ENCODE assay signal across 9 mouse cellular contexts in the genomic region with DNA sequence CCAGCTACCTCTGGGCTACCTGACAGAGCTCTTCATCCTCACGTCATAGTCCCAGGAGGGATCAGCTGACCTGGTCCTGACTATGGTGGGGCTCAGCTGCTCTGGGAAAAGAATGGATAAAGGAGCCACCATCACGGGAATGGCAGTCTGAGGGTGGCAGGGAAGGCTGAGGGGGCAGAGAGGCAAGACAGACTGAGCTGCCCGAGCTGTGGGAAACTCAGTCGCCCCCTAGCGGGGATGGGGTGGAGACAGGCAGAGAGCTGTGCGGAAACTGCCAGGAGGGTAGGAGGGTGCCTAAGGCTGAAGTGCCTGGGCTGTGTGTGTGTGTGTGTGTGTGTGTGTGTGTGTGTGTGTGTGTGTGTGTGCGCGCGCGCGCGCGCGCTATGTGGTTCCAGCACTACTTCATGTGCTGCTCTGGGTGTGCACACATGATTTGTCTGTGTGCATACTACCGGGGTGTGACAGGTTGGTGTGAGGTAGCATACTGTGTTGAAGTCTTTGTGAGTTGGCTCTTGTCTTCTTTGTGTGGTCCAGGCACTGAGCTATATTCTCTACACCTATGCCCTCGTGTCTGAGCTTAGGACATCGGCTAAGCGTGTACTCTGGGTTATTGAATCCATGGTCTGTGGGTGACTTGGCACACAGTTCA. TPM values are rescaled to one million over a fixed set of nuclear protein-coding genes. Genes with fewer than 3 reads are reported as not detected.
DNase-seq lines count a peak whose midpoint lies in the region; ATAC-seq and TF ChIP-seq lines count a peak whose summit lies in the region.
"Had no signal": no experiment of that assay in that cellular context is flagged by ENCODE, and none has a peak within 500 bp of the region (broad histone marks: within the 10 kb centered on the region; RNA-seq: fewer than 3 reads in every experiment).

No protein-coding gene starts in this region.

- no peak overlapping the region for H3K9ac ChIP-seq in liver, embryonic 12.5 days
- no peak overlapping the region for H3K9ac ChIP-seq in forebrain, embryonic 14.5 days (ENCODE audit: low read length)
- no peak overlapping the region for H3K9ac ChIP-seq in intestine, postnatal 0 days (ENCODE audit: low read depth, low read length)
- H3K9ac ChIP-seq in liver, embryonic 11.5 days (ENCODE audit: low read depth, low read length): no peak overlapping the region
- no peak overlapping the region for H3K9ac ChIP-seq in neural tube, embryonic 12.5 days

- H3K27ac ChIP-seq in liver, embryonic 12.5 days: no peak overlapping the region
- H3K27ac ChIP-seq in forebrain, embryonic 14.5 days (ENCODE audit: low read depth, low read length): peak overlapping the region; percentile 70
- H3K27ac ChIP-seq in intestine, postnatal 0 days (ENCODE audit: low read depth, low read length): no peak overlapping the region
- no peak overlapping the region for H3K27ac ChIP-seq in liver, embryonic 11.5 days (ENCODE audit: low read depth, low read length)
- H3K27ac ChIP-seq in neural tube, embryonic 12.5 days: no peak overlapping the region
- H3K27ac ChIP-seq in thymus, adult 2 months (ENCODE audit: control insufficient read depth, insufficient read depth, low read length): no peak overlapping the region
- H3K27ac ChIP-seq: macrophage had no signal

- no peak for ATAC-seq in liver, embryonic 12.5 days
- peak; percentile 70 for ATAC-seq in forebrain, embryonic 14.5 days
- ATAC-seq in intestine, postnatal 0 days: no peak
- no peak for ATAC-seq in liver, embryonic 11.5 days (replicated peaks; ENCODE audit: low FRiP score)
- ATAC-seq in neural tube, embryonic 12.5 days (ENCODE audit: low FRiP score, low read depth): peak; percentile 73

- H3K36me3 ChIP-seq in liver, embryonic 12.5 days: no peaks in the 10 kb centered on the region
- H3K36me3 ChIP-seq in forebrain, embryonic 14.5 days (ENCODE audit: control insufficient read depth, insufficient read depth, low read length): 0 out of 2 replicates have a peak, but pooled peaks cover 4% of the 10 kb centered on the region
- no peaks in the 10 kb centered on the region for H3K36me3 ChIP-seq in intestine, postnatal 0 days (ENCODE audit: control insufficient read depth, insufficient read depth)
- no peaks in the 10 kb centered on the region for H3K36me3 ChIP-seq in liver, embryonic 11.5 days (ENCODE audit: control insufficient read depth, insufficient read depth, low read length)
- no peaks in the 10 kb centered on the region for H3K36me3 ChIP-seq in neural tube, embryonic 12.5 days
- H3K36me3 ChIP-seq in thymus, adult 2 months (ENCODE audit: control insufficient read depth, insufficient read depth, low read length): no peaks in the 10 kb centered on the region

- no peak overlapping the region for H3K4me3 ChIP-seq in liver, embryonic 12.5 days
- no peak overlapping the region for H3K4me3 ChIP-seq in forebrain, embryonic 14.5 days (ENCODE audit: low read depth, low read length)
- no peak overlapping the region for H3K4me3 ChIP-seq in intestine, postnatal 0 days (ENCODE audit: low read depth, low read length)
- H3K4me3 ChIP-seq in liver, embryonic 11.5 days (ENCODE audit: low read depth, low read length): no peak overlapping the region
- no peak overlapping the region for H3K4me3 ChIP-seq in neural tube, embryonic 12.5 days
- no peak overlapping the region for H3K4me3 ChIP-seq in thymus, adult 2 months (ENCODE audit: control insufficient read depth, insufficient read depth, low read length)

- 40% methylated on average over 14 of the region's 18 CpGs for WGBS in liver, embryonic 12.5 days (ENCODE audit: insufficient replicate concordance)
- 56% methylated on average over 16 of the region's 18 CpGs for WGBS in forebrain, embryonic 14.5 days
- 60% methylated on average over 18 of the region's 18 CpGs for WGBS in intestine, postnatal 0 days
- WGBS in liver, embryonic 11.5 days: 50% methylated on average over 18 of the region's 18 CpGs
- 48% methylated on average over 18 of the region's 18 CpGs for WGBS in neural tube, embryonic 12.5 days
- 54% methylated on average over 18 of the region's 18 CpGs for WGBS in thymus, adult 2 months

- peaks cover 4% of the 10 kb centered on the region; the same call in 1 of the 2 replicates for H3K27me3 ChIP-seq in liver, embryonic 12.5 days (replicated peaks)
- no peaks in the 10 kb centered on the region for H3K27me3 ChIP-seq in forebrain, embryonic 14.5 days (replicated peaks; ENCODE audit: control insufficient read depth, insufficient read depth, low read length)
- no peaks in the 10 kb centered on the region for H3K27me3 ChIP-seq in intestine, postnatal 0 days (replicated peaks; ENCODE audit: control insufficient read depth, insufficient read depth, low read length)
- H3K27me3 ChIP-seq in liver, embryonic 11.5 days (replicated peaks; ENCODE audit: control insufficient read depth, insufficient read depth, low read length): no peaks in the 10 kb centered on the region
- no peaks in the 10 kb centered on the region for H3K27me3 ChIP-seq in neural tube, embryonic 12.5 days (replicated peaks)
- H3K27me3 ChIP-seq in thymus, adult 2 months (ENCODE audit: control insufficient read depth, insufficient read depth, low read length): no peaks in the 10 kb centered on the region

- TF ChIP-seq CTCF in intestine, postnatal 0 days (IDR thresholded peaks at IDR 0.05; ENCODE audit: low read depth): peak; percentile 71
- TF ChIP-seq CTCF in thymus, adult 2 months (IDR thresholded peaks at IDR 0.05; ENCODE audit: borderline replicate concordance, control insufficient read depth, extremely low read depth, insufficient read depth, low read length, poor library complexity): peak; percentile 86

- no peaks in the 10 kb centered on the region for H3K9me3 ChIP-seq in liver, embryonic 12.5 days (replicated peaks)
- no peaks in the 10 kb centered on the region for H3K9me3 ChIP-seq in forebrain, embryonic 14.5 days (replicated peaks; ENCODE audit: control insufficient read depth, low read length)
- no peaks in the 10 kb centered on the region for H3K9me3 ChIP-seq in intestine, postnatal 0 days (ENCODE audit: control insufficient read depth)
- no peaks in the 10 kb centered on the region for H3K9me3 ChIP-seq in liver, embryonic 11.5 days (ENCODE audit: control insufficient read depth, low read length)
- no peaks in the 10 kb centered on the region for H3K9me3 ChIP-seq in neural tube, embryonic 12.5 days

- no peaks in the 10 kb centered on the region for H3K4me1 ChIP-seq in liver, embryonic 12.5 days
- H3K4me1 ChIP-seq in forebrain, embryonic 14.5 days (ENCODE audit: control insufficient read depth, insufficient read depth, low read length): peaks cover 16% of the 10 kb centered on the region
- H3K4me1 ChIP-seq in intestine, postnatal 0 days (replicated peaks; ENCODE audit: control insufficient read depth, insufficient read depth, low read length): no peaks in the 10 kb centered on the region
- no peaks in the 10 kb centered on the region for H3K4me1 ChIP-seq in liver, embryonic 11.5 days (replicated peaks; ENCODE audit: control insufficient read depth, insufficient read depth, low read length)
- peaks cover 27% of the 10 kb centered on the region for H3K4me1 ChIP-seq in neural tube, embryonic 12.5 days
- H3K4me1 ChIP-seq in thymus, adult 2 months (replicated peaks; ENCODE audit: control insufficient read depth, insufficient read depth, low read length): no peaks in the 10 kb centered on the region

- H3K4me2 ChIP-seq in liver, embryonic 12.5 days: no peak overlapping the region
- peak overlapping the region; percentile 32; the same call in 1 of the 2 replicates for H3K4me2 ChIP-seq in forebrain, embryonic 14.5 days (ENCODE audit: low read length)
- H3K4me2 ChIP-seq in intestine, postnatal 0 days (replicated peaks; ENCODE audit: low read depth): no peak overlapping the region
- no peak overlapping the region for H3K4me2 ChIP-seq in liver, embryonic 11.5 days
- H3K4me2 ChIP-seq in neural tube, embryonic 12.5 days (replicated peaks): peak overlapping the region; percentile 37

- DNase-seq in liver: peak; percentile 55
- DNase-seq in c-Kit-positive CD71-negative TER-119-negative erythroid progenitor cells, embryonic 14.5 days (ENCODE audit: low read depth): peak; percentile 36
- DNase-seq in forebrain, embryonic 14.5 days (ENCODE audit: low spot score): peak; percentile 68
- peak; percentile 38 for DNase-seq in liver, embryonic 11.5 days (ENCODE audit: low spot score)
- peak; percentile 69 for DNase-seq in thymus, adult 2 months

- TF ChIP-seq POLR2A in thymus, adult 2 months (IDR thresholded peaks at IDR 0.05; ENCODE audit: control insufficient read depth, extremely low read depth, insufficient read depth, low read length, poor library complexity): no peak

RNA-seq across cellular contexts. Expression of a gene that starts 26.6 kb away (rescaled TPM):
- polyA plus RNA-seq in liver, embryonic 12.5 days (2016; fragmentation: Nextera tagmentation; extraction: Ambion mirVana): 0.10 and 0.17 TPM in 2 replicates
- 3.6 and 6.0 TPM in 2 replicates for polyA plus RNA-seq in forebrain, embryonic 14.5 days (2014; fragmentation: Nextera tagmentation; extraction: Ambion mirVana)
- polyA plus RNA-seq in intestine, postnatal 0 days (2015; fragmentation: Nextera tagmentation; extraction: Ambion mirVana): 0.39 and 0.72 TPM in 2 replicates
- polyA plus RNA-seq in liver, embryonic 11.5 days (2014; fragmentation: Nextera tagmentation; extraction: Ambion mirVana): 0.25 and 0.32 TPM in 2 replicates
- polyA plus RNA-seq in neural tube, embryonic 12.5 days (2016; fragmentation: Nextera tagmentation; extraction: Ambion mirVana): 7.3 and 9.7 TPM in 2 replicates
- polyA plus RNA-seq in thymus, adult 2 months (2012; rRNA removed): 1.3 and 1.6 TPM in 2 replicates
- polyA plus RNA-seq: macrophage had no signal

RNA-seq across cellular contexts. Expression of a gene that starts 46.6 kb away (rescaled TPM):
- 0.36 and 1.4 TPM in 2 replicates for polyA plus RNA-seq in liver, embryonic 12.5 days (2016; fragmentation: Nextera tagmentation; extraction: Ambion mirVana)
- polyA plus RNA-seq in forebrain, embryonic 14.5 days (2014; fragmentation: Nextera tagmentation; extraction: Ambion mirVana): 0.15 TPM in 1 of 2 replicates, not detected in the other
- not detected in 2 replicates for polyA plus RNA-seq in intestine, postnatal 0 days (2015; fragmentation: Nextera tagmentation; extraction: Ambion mirVana)
- 2.1 and 2.3 TPM in 2 replicates for polyA plus RNA-seq in liver, embryonic 11.5 days (2014; fragmentation: Nextera tagmentation; extraction: Ambion mirVana)
- polyA plus RNA-seq in neural tube, embryonic 12.5 days (2016; fragmentation: Nextera tagmentation; extraction: Ambion mirVana): 10.8 and 13.5 TPM in 2 replicates
- polyA plus RNA-seq in thymus, adult 2 months (2012; rRNA removed): 0.05 TPM in 1 of 2 replicates, not detected in the other
- polyA plus RNA-seq: macrophage had no signal

Comparison
In these comparisons a context has a peak if more than half of its experiments do, and no peak if none do; other contexts are left out.
1. ATAC-seq: peak in forebrain, embryonic 14.5 days (single experiment) and neural tube, embryonic 12.5 days (single experiment); none in liver, embryonic 12.5 days (single experiment), intestine, postnatal 0 days (single experiment) and liver, embryonic 11.5 days (single experiment).
2. H3K4me2 ChIP-seq: peak in forebrain, embryonic 14.5 days (single experiment) and neural tube, embryonic 12.5 days (single experiment); none in liver, embryonic 12.5 days (single experiment), intestine, postnatal 0 days (single experiment) and liver, embryonic 11.5 days (single experiment).
3. Peak in every context shown above with its lines, with median percentiles within 50 percentile points of each other: DNase-seq.